Mouse (Mus musculus): ENCODE measurements around the gene Cftr. TPM values are rescaled to one million over a fixed set of nuclear protein-coding genes. Genes with fewer than 3 reads are reported as not detected.

The Cftr gene
- polyA plus RNA-seq, 1 experiment from 2014 or later, result 0.24 TPM

GRCm38 (mm10) chr6:18338307-18338706 is 167.8 kb downstream of the Cftr start:
- no peaks in the 10 kb centered on the region for H3K4me1 ChIP-seq (ENCODE audit: control insufficient read depth, insufficient read depth, low read length)
- H3K36me3 ChIP-seq (ENCODE audit: control insufficient read depth, insufficient read depth, low read length), result no peaks in the 10 kb centered on the region
- H3K4me3 ChIP-seq (ENCODE audit: low read depth, low read length), result no peak overlapping the region
- H3K27ac ChIP-seq (ENCODE audit: low read depth, low read length), result no peak overlapping the region
- no peaks in the 10 kb centered on the region for H3K9me3 ChIP-seq (replicated peaks; ENCODE audit: control insufficient read depth, low read length)
- H3K27me3 ChIP-seq (ENCODE audit: control insufficient read depth, insufficient read depth, low read length), result no peaks in the 10 kb centered on the region
- no peak overlapping the region for H3K4me2 ChIP-seq
- no peak overlapping the region for H3K9ac ChIP-seq (ENCODE audit: low read depth, low read length)
- no peak for ATAC-seq (replicated peaks; ENCODE audit: insufficient number of reproducible peaks, low FRiP score, low TSS enrichment)

- H3K27me3 ChIP-seq (ENCODE audit: control insufficient read depth, insufficient read depth, low read length), result no peaks in the 10 kb centered on the region
- no peaks in the 10 kb centered on the region for H3K36me3 ChIP-seq (ENCODE audit: control insufficient read depth, insufficient read depth, low read length)
- no peak for ATAC-seq (replicated peaks; ENCODE audit: insufficient number of reproducible peaks, low FRiP score, low TSS enrichment)
- H3K4me2 ChIP-seq, result no peak overlapping the region
- no peaks in the 10 kb centered on the region for H3K4me1 ChIP-seq (ENCODE audit: control insufficient read depth, insufficient read depth, low read length)
- no peak overlapping the region for H3K27ac ChIP-seq (ENCODE audit: low read depth, low read length)
- no peaks in the 10 kb centered on the region for H3K9me3 ChIP-seq (replicated peaks; ENCODE audit: control insufficient read depth, low read length)
- 77% methylated on average over 2 of the region's 2 CpGs for WGBS (ENCODE audit: insufficient replicate concordance)
- H3K4me3 ChIP-seq (ENCODE audit: low read depth, low read length), result no peak overlapping the region
- no peak overlapping the region for H3K9ac ChIP-seq (ENCODE audit: low read depth, low read length)
These were observed 173.8 kb downstream of the Cftr start for GRCm38 (mm10) chr6:18344272-18344671.

GRCm38 (mm10) chr6:18349153-18349858 is 178.8 kb downstream of the Cftr start:
- WGBS (ENCODE audit: insufficient replicate concordance), result 55% methylated on average over 3 of the region's 3 CpGs
- H3K4me3 ChIP-seq (ENCODE audit: low read depth, low read length), result no peak overlapping the region
- ATAC-seq (replicated peaks; ENCODE audit: insufficient number of reproducible peaks, low FRiP score, low TSS enrichment), result no peak

GRCm38 (mm10) chr6:18360154-18360553 is 189.7 kb downstream of the Cftr start:
- Histone ChIP-seq H3K9me3 (replicated peaks; ENCODE audit: control insufficient read depth, low read length) (no peaks in the 10 kb centered on the region), H3K36me3 (ENCODE audit: control insufficient read depth, insufficient read depth, low read length) (no peaks in the 10 kb centered on the region), H3K27ac (ENCODE audit: low read depth, low read length) (no peak overlapping the region), H3K9ac (ENCODE audit: low read depth, low read length) (no peak overlapping the region), H3K4me2 (no peak overlapping the region), H3K27me3 (ENCODE audit: control insufficient read depth, insufficient read depth, low read length) (no peaks in the 10 kb centered on the region), H3K4me3 (ENCODE audit: low read depth, low read length) (no peak overlapping the region), H3K4me1 (ENCODE audit: control insufficient read depth, insufficient read depth, low read length) (no peaks in the 10 kb centered on the region)
- WGBS (ENCODE audit: insufficient replicate concordance), result 57% methylated on average over 1 of the region's 1 CpGs
- ATAC-seq (replicated peaks; ENCODE audit: insufficient number of reproducible peaks, low FRiP score, low TSS enrichment), result no peak

More at GRCm38 (mm10) chr6:18349153-18349858, 178.8 kb downstream of the Cftr start:
- Histone ChIP-seq H3K9me3 (replicated peaks; ENCODE audit: control insufficient read depth, low read length) (no peaks in the 10 kb centered on the region), H3K9ac (ENCODE audit: low read depth, low read length) (no peak overlapping the region), H3K4me1 (ENCODE audit: control insufficient read depth, insufficient read depth, low read length) (no peaks in the 10 kb centered on the region), H3K36me3 (ENCODE audit: control insufficient read depth, insufficient read depth, low read length) (no peaks in the 10 kb centered on the region), H3K27ac (ENCODE audit: low read depth, low read length) (no peak overlapping the region), H3K4me2 (no peak overlapping the region), H3K27me3 (ENCODE audit: control insufficient read depth, insufficient read depth, low read length) (no peaks in the 10 kb centered on the region)

GRCm38 (mm10) chr6:18360955-18361354 is 190.5 kb downstream of the Cftr start:
- H3K27me3 ChIP-seq (ENCODE audit: control insufficient read depth, insufficient read depth, low read length), result no peaks in the 10 kb centered on the region
- H3K9ac ChIP-seq (ENCODE audit: low read depth, low read length), result no peak overlapping the region
- H3K27ac ChIP-seq (ENCODE audit: low read depth, low read length), result no peak overlapping the region
- no peak overlapping the region for H3K4me2 ChIP-seq
- no peaks in the 10 kb centered on the region for H3K4me1 ChIP-seq (ENCODE audit: control insufficient read depth, insufficient read depth, low read length)
- H3K4me3 ChIP-seq (ENCODE audit: low read depth, low read length), result no peak overlapping the region
- ATAC-seq (replicated peaks; ENCODE audit: insufficient number of reproducible peaks, low FRiP score, low TSS enrichment), result no peak
- no peaks in the 10 kb centered on the region for H3K9me3 ChIP-seq (replicated peaks; ENCODE audit: control insufficient read depth, low read length)
- H3K36me3 ChIP-seq (ENCODE audit: control insufficient read depth, insufficient read depth, low read length), result no peaks in the 10 kb centered on the region

- Histone ChIP-seq H3K27me3 (ENCODE audit: control insufficient read depth, insufficient read depth, low read length) (no peaks in the 10 kb centered on the region), H3K4me1 (ENCODE audit: control insufficient read depth, insufficient read depth, low read length) (no peaks in the 10 kb centered on the region), H3K27ac (ENCODE audit: low read depth, low read length) (no peak overlapping the region), H3K4me3 (ENCODE audit: low read depth, low read length) (no peak overlapping the region), H3K4me2 (no peak overlapping the region), H3K36me3 (ENCODE audit: control insufficient read depth, insufficient read depth, low read length) (no peaks in the 10 kb centered on the region), H3K9me3 (replicated peaks; ENCODE audit: control insufficient read depth, low read length) (no peaks in the 10 kb centered on the region), H3K9ac (ENCODE audit: low read depth, low read length) (no peak overlapping the region)
- ATAC-seq (replicated peaks; ENCODE audit: insufficient number of reproducible peaks, low FRiP score, low TSS enrichment), result no peak
- WGBS (ENCODE audit: insufficient replicate concordance), result 75% methylated on average over 5 of the region's 5 CpGs
These were observed 191.7 kb downstream of the Cftr start for GRCm38 (mm10) chr6:18362232-18362631.

GRCm38 (mm10) chr6:18369054-18369453 is 198.6 kb downstream of the Cftr start:
- H3K27ac ChIP-seq (ENCODE audit: low read depth, low read length), result no peak overlapping the region
- ATAC-seq (replicated peaks; ENCODE audit: insufficient number of reproducible peaks, low FRiP score, low TSS enrichment), result no peak
- 86% methylated on average over 3 of the region's 3 CpGs for WGBS (ENCODE audit: insufficient replicate concordance)
- H3K27me3 ChIP-seq (ENCODE audit: control insufficient read depth, insufficient read depth, low read length), result no peaks in the 10 kb centered on the region
- no peaks in the 10 kb centered on the region for H3K36me3 ChIP-seq (ENCODE audit: control insufficient read depth, insufficient read depth, low read length)
- no peaks in the 10 kb centered on the region for H3K4me1 ChIP-seq (ENCODE audit: control insufficient read depth, insufficient read depth, low read length)
- H3K4me2 ChIP-seq, result no peak overlapping the region
- H3K9me3 ChIP-seq (replicated peaks; ENCODE audit: control insufficient read depth, low read length), result no peaks in the 10 kb centered on the region
- no peak overlapping the region for H3K4me3 ChIP-seq (ENCODE audit: low read depth, low read length)
- H3K9ac ChIP-seq (ENCODE audit: low read depth, low read length), result no peak overlapping the region

GRCm38 (mm10) chr6:18369723-18370122 is 199.2 kb downstream of the Cftr start:
- ATAC-seq (replicated peaks; ENCODE audit: insufficient number of reproducible peaks, low FRiP score, low TSS enrichment), result no peak
- no peaks in the 10 kb centered on the region for H3K4me1 ChIP-seq (ENCODE audit: control insufficient read depth, insufficient read depth, low read length)
- no peak overlapping the region for H3K9ac ChIP-seq (ENCODE audit: low read depth, low read length)
- no peaks in the 10 kb centered on the region for H3K36me3 ChIP-seq (ENCODE audit: control insufficient read depth, insufficient read depth, low read length)
- H3K9me3 ChIP-seq (replicated peaks; ENCODE audit: control insufficient read depth, low read length), result no peaks in the 10 kb centered on the region
- WGBS (ENCODE audit: insufficient replicate concordance), result 74% methylated on average over 4 of the region's 4 CpGs
- H3K4me2 ChIP-seq, result no peak overlapping the region
- no peaks in the 10 kb centered on the region for H3K27me3 ChIP-seq (ENCODE audit: control insufficient read depth, insufficient read depth, low read length)
- no peak overlapping the region for H3K27ac ChIP-seq (ENCODE audit: low read depth, low read length)
- no peak overlapping the region for H3K4me3 ChIP-seq (ENCODE audit: low read depth, low read length)

All from heart, embryonic 11.5 days (tissue).